Mouse (Mus musculus): ENCODE measurements at regions not wholly inside any gene's neighbourhood (a gene's known extent, or its start where the extent isn't known, plus 50 kb on each side); places are given as distances from the start of the nearest gene placed in this dataset.
A peak's percentile ranks its signal among the peaks of the same experiment; 100 is the strongest.

GRCm38 (mm10) chr6:51173620-51174442, 258.6 kb upstream of the Nfe2l3 start:
- DNase-seq (ENCODE audit: low spot score), result peak; percentile 52
- under 1% methylated on average over 28 of the region's 28 CpGs for WGBS
- H3K4me1 ChIP-seq, result peaks cover 68% of the 10 kb centered on the region
- H3K4me3 ChIP-seq, result peak overlapping the region; percentile 54
- H3K36me3 ChIP-seq (replicated peaks), result no peaks in the 10 kb centered on the region
- peaks cover 52% of the 10 kb centered on the region for H3K27me3 ChIP-seq (replicated peaks; ENCODE audit: low read depth, poor library complexity, severe bottlenecking)
- H3K27ac ChIP-seq (replicated peaks), result peak overlapping the region; percentile 98
- H3K9me3 ChIP-seq, result no peaks in the 10 kb centered on the region

DNA sequence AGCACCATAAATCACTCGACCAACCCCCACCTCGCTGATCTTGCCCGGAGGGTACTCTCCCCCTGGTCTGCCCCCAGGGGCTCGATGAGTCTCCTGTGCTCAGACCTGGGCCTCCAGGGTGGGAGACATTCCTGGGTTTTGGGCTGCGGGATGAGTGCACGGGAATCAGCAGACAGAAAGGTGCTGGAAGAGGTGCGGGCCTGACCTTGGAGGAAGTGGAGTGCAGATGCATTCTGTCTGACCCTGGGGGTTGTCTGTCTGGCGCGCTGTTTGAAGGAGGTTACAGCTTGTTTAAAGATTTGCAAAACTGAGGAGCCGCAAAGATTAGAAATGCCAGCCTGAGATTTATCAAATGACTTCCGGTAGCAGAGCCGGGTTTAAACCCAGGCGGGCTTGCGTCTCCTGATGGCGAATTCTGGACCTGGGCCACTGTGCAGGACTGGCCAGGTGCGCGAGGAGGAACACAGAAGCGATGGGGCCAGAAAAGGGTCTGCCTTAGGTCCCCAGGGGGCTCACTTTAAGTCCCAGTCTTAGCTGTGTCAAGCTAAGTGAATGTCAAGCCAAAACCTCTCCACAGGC, 257.9 kb upstream of the Nfe2l3 start:
- Histone ChIP-seq H3K9me3 (no peaks in the 10 kb centered on the region), H3K36me3 (replicated peaks) (no peaks in the 10 kb centered on the region), H3K27me3 (replicated peaks; ENCODE audit: low read depth, poor library complexity, severe bottlenecking) (peaks cover 52% of the 10 kb centered on the region), H3K4me1 (peaks cover 61% of the 10 kb centered on the region), H3K27ac (replicated peaks) (peak overlapping the region; percentile 98), H3K4me3 (peak overlapping the region; percentile 54)
- DNase-seq (ENCODE audit: low spot score), result peak; percentile 49
- 2% methylated on average over 18 of the region's 18 CpGs for WGBS

DNA sequence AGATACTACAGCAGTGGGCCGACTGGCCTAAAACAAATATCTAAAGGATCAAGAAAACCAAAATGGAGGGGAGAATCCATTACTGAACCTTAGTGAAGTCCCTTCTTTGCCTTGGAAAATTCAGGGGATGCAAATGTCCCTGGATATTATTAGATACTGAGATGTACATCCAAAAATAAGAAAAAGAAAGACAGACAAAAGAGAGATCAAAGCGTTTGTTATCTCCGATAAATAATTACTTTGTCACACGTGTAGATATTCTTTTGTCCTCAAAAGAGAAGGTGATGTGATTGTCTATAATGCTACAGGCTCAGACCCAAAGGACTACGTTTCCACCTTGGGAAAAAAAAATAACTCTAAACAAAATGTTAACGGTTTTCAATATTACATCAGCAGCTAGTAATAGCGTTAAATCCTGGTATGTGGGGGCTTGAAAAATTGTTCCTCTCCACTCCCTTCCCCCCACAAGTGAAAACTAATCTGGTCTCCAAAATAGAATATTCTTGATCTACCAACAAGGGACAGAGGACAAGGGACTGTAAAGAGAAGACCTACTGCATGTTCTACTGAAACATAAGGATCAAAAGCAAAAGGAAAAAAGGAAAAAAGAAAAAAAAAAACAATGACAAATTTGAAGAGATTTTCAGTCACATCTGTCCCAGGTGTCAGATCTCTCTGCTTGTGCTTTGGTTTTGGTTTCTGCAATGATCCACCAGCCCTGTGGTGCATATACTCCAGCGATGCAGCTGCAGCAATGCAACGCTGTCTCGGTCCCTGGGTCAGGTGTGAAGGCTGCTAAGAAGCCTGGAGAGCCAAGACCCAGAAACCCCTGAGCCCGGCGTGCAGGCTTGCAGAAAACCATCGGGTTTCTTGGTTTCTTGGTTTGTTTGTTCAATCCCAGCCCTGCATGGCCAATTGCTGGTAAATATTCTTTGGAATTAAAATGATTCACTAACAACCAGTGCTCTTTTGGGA, 256.6 kb upstream of the Nfe2l3 start:
- Histone ChIP-seq H3K9me3 (no peaks in the 10 kb centered on the region), H3K4me1 (peaks cover 54% of the 10 kb centered on the region), H3K4me3 (no peak overlapping the region), H3K27ac (replicated peaks) (no peak overlapping the region), H3K27me3 (replicated peaks; ENCODE audit: low read depth, poor library complexity, severe bottlenecking) (peaks cover 66% of the 10 kb centered on the region), H3K36me3 (replicated peaks) (no peaks in the 10 kb centered on the region)
- 7% methylated on average over 13 of the region's 13 CpGs for WGBS
- DNase-seq (ENCODE audit: low spot score), result no peak

DNA sequence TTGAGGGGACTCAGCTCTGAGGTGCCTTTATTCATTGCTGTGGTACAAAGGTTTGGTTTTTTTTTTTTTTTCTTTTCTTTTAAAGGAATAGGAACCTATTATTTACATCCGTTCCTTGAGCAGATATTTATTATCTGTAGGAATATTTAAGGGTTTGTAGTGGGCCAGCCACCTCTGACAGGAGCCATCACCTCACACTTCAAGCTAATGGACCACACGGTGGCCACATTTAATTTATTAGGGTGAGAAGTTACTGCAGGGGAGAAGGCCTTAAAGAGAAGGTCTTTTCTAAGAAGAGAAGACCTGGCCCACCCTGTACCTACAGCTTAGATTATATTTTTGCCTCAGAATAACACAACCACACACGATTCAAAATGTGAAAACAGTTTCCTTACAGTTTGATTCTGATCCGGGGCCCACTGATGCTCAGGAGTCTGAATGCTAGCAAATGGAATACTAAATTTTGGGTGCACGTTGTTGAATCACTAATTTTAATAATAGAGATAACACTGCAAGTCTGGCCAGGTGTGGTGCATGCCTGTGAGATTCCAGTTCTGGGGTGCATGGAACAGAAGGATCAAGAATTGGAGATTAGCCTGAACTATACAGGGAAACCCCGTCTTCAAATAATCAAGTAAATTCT, 255.6 kb upstream of the Nfe2l3 start:
- H3K4me1 ChIP-seq, result peaks cover 48% of the 10 kb centered on the region
- no peaks in the 10 kb centered on the region for H3K9me3 ChIP-seq
- H3K4me3 ChIP-seq, result no peak overlapping the region
- H3K36me3 ChIP-seq (replicated peaks), result no peaks in the 10 kb centered on the region
- DNase-seq (ENCODE audit: low spot score), result no peak
- no peak overlapping the region for H3K27ac ChIP-seq (replicated peaks)
- 7% methylated on average over 6 of the region's 6 CpGs for WGBS
- peaks cover 76% of the 10 kb centered on the region for H3K27me3 ChIP-seq (replicated peaks; ENCODE audit: low read depth, poor library complexity, severe bottlenecking)

DNA sequence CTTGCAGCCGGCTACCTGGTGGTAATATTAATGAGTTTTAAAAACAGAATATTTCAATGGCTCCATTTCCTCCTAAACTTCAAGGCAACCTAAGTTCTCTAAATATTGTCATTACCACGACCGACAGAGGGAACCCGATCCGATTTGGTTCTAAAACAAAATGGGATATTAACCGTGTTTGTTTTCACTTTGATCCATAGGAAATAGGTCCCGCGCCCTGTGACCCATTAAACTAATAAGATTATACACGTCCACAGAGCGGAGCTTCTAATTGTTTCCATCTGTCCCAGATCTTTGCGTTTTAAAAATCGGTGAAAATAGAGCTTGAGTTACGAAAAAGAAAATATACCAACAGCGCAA, 254.8 kb upstream of the Nfe2l3 start:
- peaks cover 40% of the 10 kb centered on the region for H3K4me1 ChIP-seq
- WGBS, result under 1% methylated on average over 14 of the region's 14 CpGs
- H3K27me3 ChIP-seq (replicated peaks; ENCODE audit: low read depth, poor library complexity, severe bottlenecking), result peaks cover 81% of the 10 kb centered on the region
- peak overlapping the region; percentile 49 for H3K4me3 ChIP-seq
- H3K27ac ChIP-seq (replicated peaks), result no peak overlapping the region
- H3K9me3 ChIP-seq, result no peaks in the 10 kb centered on the region
- no peaks in the 10 kb centered on the region for H3K36me3 ChIP-seq (replicated peaks)
- DNase-seq (ENCODE audit: low spot score), result peak; percentile 46

DNA sequence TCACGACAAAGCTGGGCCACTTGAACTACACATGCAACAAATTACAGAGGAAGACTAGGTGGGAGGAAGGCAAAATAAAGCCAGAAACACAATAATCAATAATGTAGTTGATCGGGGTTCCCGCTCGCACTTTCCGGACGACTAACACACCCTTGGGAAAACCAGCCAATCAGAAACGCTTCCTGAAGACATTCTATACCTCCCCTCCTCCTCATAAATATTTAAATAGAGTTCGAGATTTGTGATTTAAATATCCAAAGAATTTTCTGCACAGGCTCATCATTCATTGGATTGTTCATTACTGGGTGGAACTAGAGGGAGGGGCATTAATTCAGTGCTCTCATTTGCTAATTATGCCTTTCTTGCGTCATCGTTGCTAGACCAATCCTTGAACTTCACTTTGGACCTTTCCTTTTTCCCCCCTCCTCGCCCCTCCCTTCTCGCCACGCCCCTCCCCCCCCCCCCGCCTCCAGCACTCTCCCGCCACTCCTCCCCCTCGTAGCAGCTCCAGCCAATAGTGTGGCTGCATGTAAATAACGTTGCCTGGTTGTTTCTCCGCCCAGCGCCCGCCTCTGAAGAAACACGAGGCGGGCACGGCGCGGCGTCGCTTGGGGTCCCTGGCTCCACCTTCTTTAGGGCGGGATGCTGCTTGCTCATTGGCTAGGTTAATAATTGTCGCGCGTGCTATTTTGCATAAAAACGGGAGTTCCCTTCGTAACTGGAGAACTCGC, 254.2 kb upstream of the Nfe2l3 start:
- peak overlapping the region; percentile 49 for H3K4me3 ChIP-seq
- DNase-seq (ENCODE audit: low spot score), result peak; percentile 98
- H3K27ac ChIP-seq (replicated peaks), result no peak overlapping the region
- H3K9me3 ChIP-seq, result no peaks in the 10 kb centered on the region
- peaks cover 36% of the 10 kb centered on the region for H3K4me1 ChIP-seq
- H3K27me3 ChIP-seq (replicated peaks; ENCODE audit: low read depth, poor library complexity, severe bottlenecking), result peaks cover 82% of the 10 kb centered on the region
- no peaks in the 10 kb centered on the region for H3K36me3 ChIP-seq (replicated peaks)
- WGBS, result 0% methylated on average over 33 of the region's 34 CpGs

GRCm38 (mm10) chr6:51178799-51179398, 253.6 kb upstream of the Nfe2l3 start:
- peaks cover 29% of the 10 kb centered on the region for H3K4me1 ChIP-seq
- H3K27ac ChIP-seq (replicated peaks), result no peak overlapping the region
- H3K36me3 ChIP-seq (replicated peaks), result no peaks in the 10 kb centered on the region
- peaks cover 82% of the 10 kb centered on the region for H3K27me3 ChIP-seq (replicated peaks; ENCODE audit: low read depth, poor library complexity, severe bottlenecking)
- no peaks in the 10 kb centered on the region for H3K9me3 ChIP-seq
- no peak overlapping the region for H3K4me3 ChIP-seq
- WGBS, result 3% methylated on average over 17 of the region's 17 CpGs
- no peak for DNase-seq (ENCODE audit: low spot score)

GRCm38 (mm10) chr6:51179741-51180537, 252.5 kb upstream of the Nfe2l3 start:
- Histone ChIP-seq H3K27me3 (replicated peaks; ENCODE audit: low read depth, poor library complexity, severe bottlenecking) (peaks cover 82% of the 10 kb centered on the region), H3K27ac (replicated peaks) (no peak overlapping the region), H3K4me3 (no peak overlapping the region), H3K4me1 (peaks cover 18% of the 10 kb centered on the region), H3K36me3 (replicated peaks) (no peaks in the 10 kb centered on the region), H3K9me3 (no peaks in the 10 kb centered on the region)
- no peak for DNase-seq (ENCODE audit: low spot score)
- WGBS, result 5% methylated on average over 17 of the region's 17 CpGs

GRCm38 (mm10) chr6:51180881-51181875, 251.3 kb upstream of the Nfe2l3 start:
- Histone ChIP-seq H3K9me3 (no peaks in the 10 kb centered on the region), H3K36me3 (replicated peaks) (no peaks in the 10 kb centered on the region), H3K27ac (replicated peaks) (no peak overlapping the region), H3K4me3 (no peak overlapping the region), H3K27me3 (replicated peaks; ENCODE audit: low read depth, poor library complexity, severe bottlenecking) (peaks cover 82% of the 10 kb centered on the region), H3K4me1 (peaks cover 14% of the 10 kb centered on the region)
- WGBS, result 5% methylated on average over 11 of the region's 11 CpGs
- no peak for DNase-seq (ENCODE audit: low spot score)

GRCm38 (mm10) chr6:51181905-51182304, 250.6 kb upstream of the Nfe2l3 start:
- 18% methylated on average over 10 of the region's 10 CpGs for WGBS
- H3K4me1 ChIP-seq, result peaks cover 10% of the 10 kb centered on the region
- H3K27me3 ChIP-seq (replicated peaks; ENCODE audit: low read depth, poor library complexity, severe bottlenecking), result peaks cover 82% of the 10 kb centered on the region
- no peak for DNase-seq (ENCODE audit: low spot score)
- no peak overlapping the region for H3K4me3 ChIP-seq
- H3K9me3 ChIP-seq, result no peaks in the 10 kb centered on the region
- no peak overlapping the region for H3K27ac ChIP-seq (replicated peaks)
- H3K36me3 ChIP-seq (replicated peaks), result no peaks in the 10 kb centered on the region

Measured in embryonic facial prominence, embryonic 10.5 days (tissue).